Mouse (Mus musculus) MEL (cell line): Measurements from ENCODE around the gene Camta1. TPM values are rescaled to one million over a fixed set of nuclear protein-coding genes. Genes with fewer than 3 reads are reported as not detected.

Experiments used
- DNase-seq: peaks from one replicate; pipeline ENCODE4 v3.0.0; 2011; ENCODE audit warnings: low read depth, low spot score
- H3K27ac ChIP-seq: 2 replicates; pipeline ENCODE4 v1.5.1; 2012; ENCODE audit warnings: low read depth, mild to moderate bottlenecking, control low read depth, low read length, moderate library complexity; ENCODE audit not compliant: control insufficient read depth
- H3K27me3 ChIP-seq, 2 experiments: fragments of 150-350 bp in 1 of 2; sonication (generic) in 1 of 2; 2 replicates each; pipeline ENCODE4 v1.6.1; 2012; ENCODE audit warnings: low read length in 2 of 2, mild to moderate bottlenecking in 2 of 2, improper control_type of control experiment in 1 of 2, moderate library complexity in 1 of 2; ENCODE audit not compliant: insufficient read depth in 2 of 2, control insufficient read depth in 1 of 2
- H3K36me3 ChIP-seq, 2 experiments: 2 replicates each; pipeline ENCODE4 v1.6.1; 2012 to 2014; ENCODE audit warnings: low read length in 2 of 2, improper control_type of control experiment in 1 of 2, inconsistent platforms in 1 of 2, mild to moderate bottlenecking in 1 of 2; ENCODE audit not compliant: insufficient read depth in 2 of 2, control insufficient read depth in 1 of 2
- H3K4me1 ChIP-seq, 2 experiments: fragments of 150-350 bp in 1 of 2; sonication (generic) in 1 of 2; 2 replicates each; pipeline ENCODE4 v1.6.1; 2012; ENCODE audit warnings: low read length in 2 of 2, improper control_type of control experiment in 1 of 2, mild to moderate bottlenecking in 1 of 2; ENCODE audit not compliant: insufficient read depth in 2 of 2, control insufficient read depth in 1 of 2
- H3K4me3 ChIP-seq, 2 experiments: fragments of 150-350 bp in 1 of 2; sonication (generic) in 1 of 2; 2 replicates each; pipeline ENCODE4 v1.5.1; 2012; ENCODE audit warnings: low read depth in 2 of 2, low read length in 2 of 2, mild to moderate bottlenecking in 2 of 2, moderate library complexity in 2 of 2, control low read depth in 1 of 2, improper control_type of control experiment in 1 of 2; ENCODE audit not compliant: control insufficient read depth in 1 of 2, insufficient read depth in 1 of 2
- H3K79me2 ChIP-seq: 2 replicates; pipeline ENCODE4 v1.6.1; 2012; ENCODE audit warnings: mild to moderate bottlenecking, low read length, moderate library complexity; ENCODE audit not compliant: control insufficient read depth, poor library complexity, insufficient read depth
- H3K9ac ChIP-seq: 2 replicates; pipeline ENCODE4 v1.6.1; 2012; ENCODE audit warnings: low read depth, mild to moderate bottlenecking, control low read depth, low read length, moderate library complexity; ENCODE audit not compliant: control insufficient read depth, poor library complexity, severe bottlenecking
- H3K9me3 ChIP-seq: fragments of 150-350 bp; sonication (generic); replicated peaks from 2 replicates; pipeline ENCODE4 v1.6.1; 2012; ENCODE audit warnings: mild to moderate bottlenecking, low read length, improper control_type of control experiment, moderate library complexity; ENCODE audit not compliant: insufficient read depth
- CHD1 ChIP-seq: IDR thresholded peaks from 2 replicates; pipeline ENCODE4 v1.6.1; 2012; ENCODE audit warnings: low read depth, mild to moderate bottlenecking, inconsistent platforms, low read length, improper control_type of control experiment
- CHD2 ChIP-seq: IDR thresholded peaks from 2 replicates; pipeline ENCODE4 v1.6.1; 2011; ENCODE audit warnings: low read length, improper control_type of control experiment
- ELF1 ChIP-seq: IDR thresholded peaks from 2 replicates; pipeline ENCODE4 v1.6.1; 2014; ENCODE audit warnings: low read depth, mild to moderate bottlenecking, inconsistent platforms, low read length, improper control_type of control experiment, moderate library complexity
- ETS1 ChIP-seq: IDR thresholded peaks from 2 replicates; pipeline ENCODE4 v1.6.1; 2012; ENCODE audit warnings: low read depth, mild to moderate bottlenecking, inconsistent platforms, low read length, improper control_type of control experiment, moderate library complexity
- HCFC1 ChIP-seq: IDR thresholded peaks from 2 replicates; pipeline ENCODE4 v1.6.1; 2012; ENCODE audit warnings: low read depth, mild to moderate bottlenecking, inconsistent platforms, low read length, improper control_type of control experiment, moderate library complexity
- KAT2A ChIP-seq: conservative IDR thresholded peaks from 2 replicates; pipeline ENCODE4 v1.6.1; 2012; ENCODE audit warnings: low read depth, low read length, improper control_type of control experiment, inconsistent platforms
- MAFK ChIP-seq: IDR thresholded peaks from 2 replicates; pipeline ENCODE4 v1.6.1; 2011; ENCODE audit warnings: low read depth, mild to moderate bottlenecking, low read length, improper control_type of control experiment, borderline replicate concordance
- POLR2A ChIP-seq, 2 experiments: IDR thresholded peaks; 2 replicates each; pipeline ENCODE4 v1.6.1; 2011 to 2012; ENCODE audit warnings: low read length in 2 of 2, mild to moderate bottlenecking in 2 of 2, control low read depth in 1 of 2, improper control_type of control experiment in 1 of 2, low read depth in 1 of 2, moderate library complexity in 1 of 2; ENCODE audit not compliant: control insufficient read depth in 1 of 2, insufficient read depth in 1 of 2, poor library complexity in 1 of 2
- POLR2AphosphoS2 ChIP-seq: IDR thresholded peaks from 2 replicates; pipeline ENCODE4 v1.6.1; 2011; ENCODE audit warnings: low read length, improper control_type of control experiment
- RAD21 ChIP-seq: IDR thresholded peaks from 2 replicates; pipeline ENCODE4 v1.6.1; 2011; ENCODE audit warnings: mild to moderate bottlenecking, low read depth, low read length, improper control_type of control experiment
- RCOR1 ChIP-seq: IDR thresholded peaks from 2 replicates; pipeline ENCODE4 v1.6.1; 2012; ENCODE audit warnings: low read depth, mild to moderate bottlenecking, inconsistent platforms, low read length, improper control_type of control experiment
- SIN3A ChIP-seq: IDR thresholded peaks from 2 replicates; pipeline ENCODE4 v1.6.1; 2012; ENCODE audit warnings: low read length, improper control_type of control experiment, inconsistent platforms
- SMC3 ChIP-seq: IDR thresholded peaks from 2 replicates; pipeline ENCODE4 v1.6.1; 2011; ENCODE audit warnings: low read depth, low read length, improper control_type of control experiment
- TBP ChIP-seq: IDR thresholded peaks from 2 replicates; pipeline ENCODE4 v1.8.0; 2011; ENCODE audit warnings: low read depth, low read length, improper control_type of control experiment
- ZMIZ1 ChIP-seq: IDR thresholded peaks from 2 replicates; pipeline ENCODE4 v1.6.1; 2012; ENCODE audit warnings: low read depth, mild to moderate bottlenecking, inconsistent platforms, low read length, improper control_type of control experiment, moderate library complexity
- polyA plus RNA-seq, 2 experiments: library from polyadenylated mRNA; stranded (reverse) in 1 of 2; unstranded in 1 of 2; fragments of >175 nt in 1 of 2; fragments of >200 nt in 1 of 2; gene quantifications; 2 replicates each; pipeline versions ENCODE4 v1.2.1 to v1.2.4; 2012; ENCODE audit warnings: low replicate concordance in 2 of 2, low read depth in 1 of 2; ENCODE audit not compliant: insufficient read length in 2 of 2, insufficient read depth in 1 of 2, missing spikeins in 1 of 2
- total RNA-seq: library from RNA; depleted of rRNA; stranded (reverse); fragments of 300-350 nt; gene quantifications from 2 replicates; pipeline ENCODE4 v1.2.3, GENCODE M21; 2012

The Camta1 gene
- total and polyA plus RNA-seq, 3 experiments, result 28.2 to 87.5 TPM; not detected in 1

GRCm38 (mm10) chr4:151108028-151108771 lies 753.5 kb downstream of the Camta1 start:
- Histone ChIP-seq H3K27me3 (no peaks in the 10 kb centered on the region), H3K9me3 (no peaks in the 10 kb centered on the region), H3K36me3 (no peaks in the 10 kb centered on the region), H3K4me3 (no peak overlapping the region), H3K27ac (no peak overlapping the region), H3K9ac (no peak overlapping the region), H3K79me2 (no peaks in the 10 kb centered on the region), H3K4me1 (no peaks in the 10 kb centered on the region)
- no peak for DNase-seq
- TF ChIP-seq POLR2A (IDR thresholded peaks at IDR 0.05; ENCODE audit: control insufficient read depth in 1 of 2, insufficient read depth in 1 of 2, low read depth in 1 of 2, low read length in 2 of 2, poor library complexity in 1 of 2) (0 out of 4 replicates have a peak, but pooled peaks of 1 of the 2 experiments have one; percentile 18), MAFK (no peak)

GRCm38 (mm10) chr4:151107131-151108001 lies 754.3 kb downstream of the Camta1 start:
- no peaks in the 10 kb centered on the region for H3K4me1 ChIP-seq
- no peaks in the 10 kb centered on the region for H3K27me3 ChIP-seq
- no peak overlapping the region for H3K9ac ChIP-seq
- no peak overlapping the region for H3K4me3 ChIP-seq
- H3K36me3 ChIP-seq, result no peaks in the 10 kb centered on the region
- DNase-seq, result no peak
- no peaks in the 10 kb centered on the region for H3K9me3 ChIP-seq
- H3K79me2 ChIP-seq, result no peaks in the 10 kb centered on the region
- no peak overlapping the region for H3K27ac ChIP-seq
- TF ChIP-seq POLR2AphosphoS2 (no peak), CHD1 (no peak), KAT2A (no peak), RAD21 (no peak), SMC3 (no peak), ETS1 (no peak), RCOR1 (no peak), ZMIZ1 (no peak), TBP (no peak)

GRCm38 (mm10) chr4:151106468-151106867 lies 755.2 kb downstream of the Camta1 start:
- no peaks in the 10 kb centered on the region for H3K9me3 ChIP-seq
- H3K4me1 ChIP-seq, result no peaks in the 10 kb centered on the region
- no peaks in the 10 kb centered on the region for H3K27me3 ChIP-seq
- H3K4me3 ChIP-seq, result no peak overlapping the region
- no peak for TF ChIP-seq HCFC1
- TF ChIP-seq RAD21, result no peak
- no peak for TF ChIP-seq CHD2
- no peak for TF ChIP-seq ELF1
- TF ChIP-seq SIN3A, result no peak
- H3K79me2 ChIP-seq, result no peaks in the 10 kb centered on the region
- H3K36me3 ChIP-seq, result no peaks in the 10 kb centered on the region
- no peak overlapping the region for H3K27ac ChIP-seq
- H3K9ac ChIP-seq, result no peak overlapping the region
- no peak for DNase-seq
